In genomic region chr7:49182427-49182826, GRCm38 (mm10) we compare ENCODE assay signal across 17 mouse cellular contexts.
DNase-seq lines count a peak whose midpoint lies in the region; ATAC-seq lines count a peak whose summit lies in the region.
"Had no signal": no experiment of that assay in that cellular context is flagged by ENCODE, and none has a peak within 500 bp of the region (broad histone marks: within the 10 kb centered on the region; RNA-seq: fewer than 3 reads in every experiment).

No protein-coding gene starts in this region.

- ATAC-seq in cerebellum, adult (ENCODE audit: insufficient number of reproducible peaks, low FRiP score, low TSS enrichment), result peak; percentile 54; the same call in 1 of the 2 replicates
- no peak for ATAC-seq in megakaryocyte-erythroid progenitor cell, adult 5-6 weeks (replicated peaks; ENCODE audit: low FRiP score, low TSS enrichment, poor library complexity, severe bottlenecking)
- ATAC-seq: activated CD4-positive, CD25-positive, alpha-beta regulatory T cell, adult 4 months; forebrain, embryonic 13.5 days; intestine, postnatal 0 days had no signal

- intact Hi-C loops in left cerebral cortex, postnatal 4 days (cut with DNase I), result no loop called here
- intact Hi-C loops in left cerebral cortex, postnatal 36 days (cut with DNase I), result no loop called here

- DNase-seq in cerebellum, postnatal 4 days (ENCODE audit: low spot score in 2 of 2), result no peak
- peak; percentile 54 for DNase-seq in left cerebral cortex, postnatal 4 days
- no peak for DNase-seq in left cerebral cortex, postnatal 36 days (ENCODE audit: low spot score in 2 of 2)
- peak; percentile 56 to 58 for DNase-seq in cerebellum, postnatal 36 days
- DNase-seq in right cerebral cortex, postnatal 14 days, result no peak
- DNase-seq in testis, postnatal 14 days (ENCODE audit: low spot score), result no peak
- DNase-seq: adrenal gland, postnatal 10 days; embryo, embryonic 11 days; heart, postnatal 10 days; kidney, postnatal 36 days; layer of hippocampus, adult 9-11 months; right cerebral cortex, adult 18-20 months had no signal

Comparison
In these comparisons a context has a peak if more than half of its experiments do, and no peak if none do; other contexts are left out.
1. DNase-seq: peak in left cerebral cortex, postnatal 4 days (single experiment) and cerebellum, postnatal 36 days (2 of 2); none in cerebellum, postnatal 4 days (0 of 2), left cerebral cortex, postnatal 36 days (0 of 2), right cerebral cortex, postnatal 14 days (single experiment) and testis, postnatal 14 days (single experiment).